Mouse (Mus musculus): ENCODE results near the gene Klhl11.

DNA sequence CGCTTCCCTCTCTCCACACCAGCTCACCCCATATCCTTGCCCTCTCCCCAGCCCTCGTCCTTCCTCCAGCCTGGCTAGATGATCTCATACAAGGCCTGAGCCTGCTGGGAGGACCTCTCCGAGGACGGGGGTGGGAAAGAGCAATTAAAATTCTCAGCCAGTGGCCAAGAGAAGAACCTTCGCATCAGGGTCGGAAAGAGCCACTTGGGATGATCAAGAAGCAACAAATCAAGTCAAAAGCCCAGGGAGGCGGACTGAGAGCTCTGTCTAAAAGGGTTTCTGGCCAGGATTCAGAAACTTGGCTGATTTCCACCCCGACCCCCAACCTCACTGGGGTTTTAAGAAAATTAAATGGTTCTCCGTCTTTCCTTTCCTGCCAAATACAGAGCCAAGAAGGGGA lies 43.8 kb upstream of the Klhl11 start:
- TF ChIP-seq TAL1 (IDR thresholded peaks at IDR 0.05; ENCODE audit: low read length) (no peak), GATA1 (IDR thresholded peaks at IDR 0.05; ENCODE audit: low read length) (no peak)
